Comparison of ENCODE assay signal across 17 mouse cellular contexts in genomic region chr12:16013861-16014630, GRCm38 (mm10).
A peak's percentile ranks its signal among the peaks of the same experiment; 100 is the strongest.
DNase-seq lines count a peak whose midpoint lies in the region; ATAC-seq and TF ChIP-seq lines count a peak whose summit lies in the region.
"Had no signal": no experiment of that assay in that cellular context is flagged by ENCODE, and none has a peak within 500 bp of the region (broad histone marks: within the 10 kb centered on the region; RNA-seq: fewer than 3 reads in every experiment).

No protein-coding gene starts in this region.

- H3K4me2 ChIP-seq in midbrain, embryonic 14.5 days (ENCODE audit: low read length), result no peak overlapping the region
- H3K4me2 ChIP-seq: embryonic facial prominence, embryonic 12.5 days; limb, embryonic 13.5 days; neural tube, embryonic 12.5 days had no signal

- H3K36me3 ChIP-seq in heart, adult 2 months (ENCODE audit: control insufficient read depth, insufficient read depth, low read length), result peaks cover 4% of the 10 kb centered on the region; the same call in 1 of the 2 replicates
- no peaks in the 10 kb centered on the region for H3K36me3 ChIP-seq in thymus, adult 2 months (ENCODE audit: control insufficient read depth, insufficient read depth, low read length)
- no peaks in the 10 kb centered on the region for H3K36me3 ChIP-seq in midbrain, embryonic 14.5 days (ENCODE audit: control insufficient read depth, insufficient read depth, low read length)
- H3K36me3 ChIP-seq: embryonic facial prominence, embryonic 12.5 days; limb, embryonic 13.5 days; neural tube, embryonic 12.5 days had no signal

- H3K9ac ChIP-seq in heart, adult 2 months (ENCODE audit: low read depth, low read length), result no peak overlapping the region
- H3K9ac ChIP-seq in midbrain, embryonic 14.5 days (replicated peaks; ENCODE audit: low read length), result no peak overlapping the region
- H3K9ac ChIP-seq: embryonic facial prominence, embryonic 12.5 days; limb, embryonic 13.5 days; neural tube, embryonic 12.5 days had no signal

- peak overlapping the region; percentile 12; the same call in 1 of the 2 replicates for H3K27ac ChIP-seq in heart, adult 2 months
- H3K27ac ChIP-seq in thymus, adult 2 months (ENCODE audit: control insufficient read depth, insufficient read depth, low read length), result no peak overlapping the region; the same call in 1 of the 2 replicates
- no peak overlapping the region for H3K27ac ChIP-seq in midbrain, embryonic 14.5 days (replicated peaks; ENCODE audit: low read depth, low read length)
- H3K27ac ChIP-seq: embryonic facial prominence, embryonic 12.5 days; limb, embryonic 13.5 days; neural tube, embryonic 12.5 days had no signal

- TF ChIP-seq CTCF in heart, adult 2 months (IDR thresholded peaks at IDR 0.05), result peak; percentile 41
- no peak for TF ChIP-seq CTCF in thymus, adult 2 months (IDR thresholded peaks at IDR 0.05; ENCODE audit: borderline replicate concordance, control insufficient read depth, extremely low read depth, insufficient read depth, low read length, poor library complexity)

- no peaks in the 10 kb centered on the region for H3K79me2 ChIP-seq in heart, adult 2 months (replicated peaks; ENCODE audit: control insufficient read depth, insufficient read depth, low read length)

- no peak for TF ChIP-seq EP300 in heart, adult 2 months (IDR thresholded peaks at IDR 0.05; ENCODE audit: insufficient read depth, low read depth, low read length)

- no peak overlapping the region for H3K4me3 ChIP-seq in heart, adult 2 months
- no peak overlapping the region for H3K4me3 ChIP-seq in thymus, adult 2 months (ENCODE audit: control insufficient read depth, insufficient read depth, low read length)
- no peak overlapping the region for H3K4me3 ChIP-seq in midbrain, embryonic 14.5 days (replicated peaks; ENCODE audit: low read depth, low read length)
- H3K4me3 ChIP-seq: embryonic facial prominence, embryonic 12.5 days; limb, embryonic 13.5 days; neural tube, embryonic 12.5 days had no signal

- ATAC-seq in megakaryocyte progenitor cell, adult 5-6 weeks (replicated peaks; ENCODE audit: poor library complexity), result peak; percentile 58; the same call in 1 of the 2 replicates
- no peak for ATAC-seq in activated CD4-positive, CD25-positive, alpha-beta regulatory T cell, adult 4 months
- no peak for ATAC-seq in midbrain, embryonic 14.5 days (ENCODE audit: low FRiP score, low TSS enrichment)
- ATAC-seq: hindbrain, embryonic 16.5 days had no signal

- DNase-seq in heart, adult 2 months, result no peak
- no peak for DNase-seq in heart, adult 8-10 months (ENCODE audit: low spot score)
- peak; percentile 47 for DNase-seq in thymus, adult 2 months
- no peak for DNase-seq in thymus, adult 18-20 months
- DNase-seq in adrenal gland, adult (ENCODE audit: inconsistent age in 2 of 2, low spot score in 1 of 2), result no peak
- no peak for DNase-seq in midbrain, embryonic 14.5 days
- DNase-seq: adrenal gland, adult 2 months; cerebellum, adult 18-20 months; kidney, adult 9 months; lung, adult 2 months; right cerebral cortex, postnatal 25 days had no signal

- no peaks in the 10 kb centered on the region for H3K9me3 ChIP-seq in midbrain, embryonic 14.5 days (ENCODE audit: control insufficient read depth, low read length)
- H3K9me3 ChIP-seq: embryonic facial prominence, embryonic 12.5 days; limb, embryonic 13.5 days; neural tube, embryonic 12.5 days had no signal

- intact Hi-C loops in heart, adult 2 months (cut with DNase I), result no loop called here

- H3K27me3 ChIP-seq in heart, adult 2 months (ENCODE audit: control insufficient read depth, insufficient read depth, low read length), result no peaks in the 10 kb centered on the region
- H3K27me3 ChIP-seq in thymus, adult 2 months (ENCODE audit: control insufficient read depth, insufficient read depth, low read length), result no peaks in the 10 kb centered on the region
- no peaks in the 10 kb centered on the region for H3K27me3 ChIP-seq in midbrain, embryonic 14.5 days (ENCODE audit: control insufficient read depth, insufficient read depth, low read length)
- H3K27me3 ChIP-seq: embryonic facial prominence, embryonic 12.5 days; limb, embryonic 13.5 days; neural tube, embryonic 12.5 days had no signal

- TF ChIP-seq POLR2A in heart, adult 2 months (IDR thresholded peaks at IDR 0.05; ENCODE audit: insufficient read depth, low read depth, low read length), result no peak
- TF ChIP-seq POLR2A in thymus, adult 2 months (IDR thresholded peaks at IDR 0.05; ENCODE audit: control insufficient read depth, extremely low read depth, insufficient read depth, low read length, poor library complexity), result no peak

- peaks cover 22% of the 10 kb centered on the region for H3K4me1 ChIP-seq in heart, adult 2 months (ENCODE audit: control insufficient read depth, insufficient read depth, low read length)
- peaks cover 42% of the 10 kb centered on the region for H3K4me1 ChIP-seq in thymus, adult 2 months (replicated peaks; ENCODE audit: control insufficient read depth, insufficient read depth, low read length)
- no peaks in the 10 kb centered on the region; the same call in 1 of the 2 replicates for H3K4me1 ChIP-seq in midbrain, embryonic 14.5 days (ENCODE audit: control insufficient read depth, insufficient read depth, low read length)

- WGBS in heart, adult 2 months, result 88% methylated on average over 6 of the region's 6 CpGs
- 94% methylated on average over 6 of the region's 6 CpGs for WGBS in thymus, adult 2 months
- WGBS in midbrain, embryonic 14.5 days, result 87% methylated on average over 6 of the region's 6 CpGs
